Mouse (Mus musculus) midbrain, embryonic 13.5 days (tissue): Measurements from ENCODE around the gene Plau. TPM values are rescaled to one million over a fixed set of nuclear protein-coding genes. Genes with fewer than 3 reads are reported as not detected.

Experiments used
- ATAC-seq: fragments of 200-750 bp; cut with Nextera tagmentation; 2 replicates; pipeline ENCODE4 v1.8.0; 2017; ENCODE audit warnings: mild to moderate bottlenecking, moderate TSS enrichment, moderate library complexity
- H3K27ac ChIP-seq: fragments of 300-500 bp; sonication (generic); 2 replicates; pipeline ENCODE4 v1.5.1; 2015; ENCODE audit warnings: inconsistent platforms, mild to moderate bottlenecking, moderate library complexity
- H3K27me3 ChIP-seq: fragments of 300-500 bp; sonication (generic); 2 replicates; pipeline ENCODE4 v1.6.1; 2015; ENCODE audit warnings: mild to moderate bottlenecking, inconsistent platforms
- H3K36me3 ChIP-seq: fragments of 300-500 bp; sonication (generic); 2 replicates; pipeline ENCODE4 v1.6.1; 2015; ENCODE audit warnings: mild to moderate bottlenecking, inconsistent platforms
- H3K4me1 ChIP-seq: fragments of 300-500 bp; sonication (generic); replicated peaks from 2 replicates; pipeline ENCODE4 v1.6.1; 2015; ENCODE audit warnings: inconsistent platforms
- H3K4me2 ChIP-seq: fragments of 300-500 bp; sonication (generic); replicated peaks from 2 replicates; pipeline ENCODE4 v1.6.1; 2015; ENCODE audit warnings: moderate library complexity, mild to moderate bottlenecking, inconsistent platforms
- H3K4me3 ChIP-seq: fragments of 300-500 bp; sonication (generic); replicated peaks from 2 replicates; pipeline ENCODE4 v1.5.1; 2015; ENCODE audit warnings: mild to moderate bottlenecking, inconsistent platforms
- H3K9ac ChIP-seq: fragments of 300-500 bp; sonication (generic); replicated peaks from 2 replicates; pipeline ENCODE4 v1.6.1; 2015; ENCODE audit warnings: mild to moderate bottlenecking, inconsistent platforms
- H3K9me3 ChIP-seq: fragments of 300-500 bp; sonication (generic); 2 replicates; pipeline ENCODE4 v1.6.1; 2016; ENCODE audit warnings: mild to moderate bottlenecking, inconsistent platforms
- WGBS: fragments of 180-500 bp; shearing (Covaris S2); methylation state at CpG from one replicate; pipeline ENCODE4 v1.1.7; 2015; 5-methylcytosine and 5-hydroxymethylcytosine counted together
- polyA plus RNA-seq: library from polyadenylated mRNA; unstranded; fragments of >200 nt; fragmentation: Nextera tagmentation; extraction: Ambion mirVana; gene quantifications from 2 replicates; pipeline ENCODE4 v1.2.1, GENCODE M21; 2015

Gene Plau
- polyA plus RNA-seq, 1 experiment from 2014 or later: 0.34 TPM

GRCm38 (mm10) chr14:20834136-20834535, 2.3 kb upstream of the Plau start:
- H3K9me3 ChIP-seq: no peaks in the 10 kb centered on the region
- H3K4me1 ChIP-seq: peaks cover 6% of the 10 kb centered on the region
- H3K4me2 ChIP-seq: no peak overlapping the region
- no peak overlapping the region for H3K9ac ChIP-seq
- H3K27me3 ChIP-seq: peaks cover 15% of the 10 kb centered on the region
- H3K36me3 ChIP-seq: no peaks in the 10 kb centered on the region
- H3K4me3 ChIP-seq: no peak overlapping the region
- ATAC-seq: no peak
- H3K27ac ChIP-seq: no peak overlapping the region
- 75% methylated on average over 7 of the region's 7 CpGs for WGBS

GRCm38 (mm10) chr14:20836905-20837376, 481 bp downstream of the Plau start:
- peak overlapping the region; percentile 52 for H3K4me3 ChIP-seq
- ATAC-seq: no peak
- peaks cover 6% of the 10 kb centered on the region for H3K4me1 ChIP-seq
- H3K4me2 ChIP-seq: peak overlapping the region; percentile 96
- no peaks in the 10 kb centered on the region for H3K9me3 ChIP-seq
- H3K9ac ChIP-seq: peak overlapping the region; percentile 73
- H3K36me3 ChIP-seq: no peaks in the 10 kb centered on the region
- 8% methylated on average over 10 of the region's 10 CpGs for WGBS
- H3K27ac ChIP-seq: no peak overlapping the region
- peaks cover 15% of the 10 kb centered on the region for H3K27me3 ChIP-seq

- H3K27ac ChIP-seq: no peak overlapping the region
- ATAC-seq: no peak
- no peaks in the 10 kb centered on the region for H3K9me3 ChIP-seq
- H3K4me1 ChIP-seq: peaks cover 6% of the 10 kb centered on the region
- peak overlapping the region; percentile 96; the same call in 1 of the 2 replicates for H3K4me2 ChIP-seq
- peaks cover 15% of the 10 kb centered on the region for H3K27me3 ChIP-seq
- no peak overlapping the region for H3K9ac ChIP-seq
- H3K36me3 ChIP-seq: no peaks in the 10 kb centered on the region
- 74% methylated on average over 7 of the region's 7 CpGs for WGBS
- H3K4me3 ChIP-seq: no peak overlapping the region
Measured at GRCm38 (mm10) chr14:20837681-20838080, 1.2 kb downstream of the Plau start.

GRCm38 (mm10) chr14:20841526-20841925, 5.1 kb downstream of the Plau start:
- H3K4me3 ChIP-seq: no peak overlapping the region
- no peaks in the 10 kb centered on the region for H3K9me3 ChIP-seq
- WGBS: 86% methylated on average over 2 of the region's 2 CpGs
- no peaks in the 10 kb centered on the region for H3K36me3 ChIP-seq
- ATAC-seq: no peak
- peaks cover 6% of the 10 kb centered on the region for H3K27me3 ChIP-seq
- H3K4me2 ChIP-seq: no peak overlapping the region
- H3K27ac ChIP-seq: no peak overlapping the region
- peaks cover 6% of the 10 kb centered on the region for H3K4me1 ChIP-seq
- H3K9ac ChIP-seq: no peak overlapping the region

GRCm38 (mm10) chr14:20842629-20843028, 6.2 kb downstream of the Plau start:
- Histone ChIP-seq H3K9ac (no peak overlapping the region), H3K27me3 (peaks cover 3% of the 10 kb centered on the region), H3K4me3 (no peak overlapping the region), H3K9me3 (no peaks in the 10 kb centered on the region), H3K27ac (no peak overlapping the region), H3K36me3 (no peaks in the 10 kb centered on the region), H3K4me2 (no peak overlapping the region), H3K4me1 (no peaks in the 10 kb centered on the region)
- 75% methylated on average over 3 of the region's 3 CpGs for WGBS
- no peak for ATAC-seq

GRCm38 (mm10) chr14:20844126-20844525, 7.7 kb downstream of the Plau start:
- H3K9me3 ChIP-seq: no peaks in the 10 kb centered on the region
- H3K36me3 ChIP-seq: no peaks in the 10 kb centered on the region
- H3K4me1 ChIP-seq: no peaks in the 10 kb centered on the region
- H3K4me2 ChIP-seq: no peak overlapping the region
- H3K27ac ChIP-seq: no peak overlapping the region
- ATAC-seq: no peak
- H3K9ac ChIP-seq: no peak overlapping the region
- H3K4me3 ChIP-seq: no peak overlapping the region
- H3K27me3 ChIP-seq: no peaks in the 10 kb centered on the region
- 89% methylated on average over 6 of the region's 6 CpGs for WGBS

GRCm38 (mm10) chr14:20844671-20845576, 8.5 kb downstream of the Plau start:
- Histone ChIP-seq H3K4me1 (no peaks in the 10 kb centered on the region), H3K27ac (no peak overlapping the region), H3K27me3 (no peaks in the 10 kb centered on the region), H3K9me3 (no peaks in the 10 kb centered on the region), H3K9ac (no peak overlapping the region), H3K4me2 (no peak overlapping the region), H3K4me3 (no peak overlapping the region), H3K36me3 (no peaks in the 10 kb centered on the region)
- no peak for ATAC-seq
- WGBS: 87% methylated on average over 10 of the region's 10 CpGs

- ATAC-seq: no peak
- Histone ChIP-seq H3K9ac (no peak overlapping the region), H3K9me3 (no peaks in the 10 kb centered on the region), H3K4me2 (no peak overlapping the region), H3K4me1 (no peaks in the 10 kb centered on the region), H3K27ac (no peak overlapping the region), H3K27me3 (no peaks in the 10 kb centered on the region), H3K4me3 (no peak overlapping the region), H3K36me3 (no peaks in the 10 kb centered on the region)
- WGBS: 81% methylated on average over 9 of the region's 9 CpGs
Measured at GRCm38 (mm10) chr14:20845577-20846088, 9.2 kb downstream of the Plau start.

GRCm38 (mm10) chr14:20846214-20846613, 9.8 kb downstream of the Plau start:
- Histone ChIP-seq H3K4me1 (no peaks in the 10 kb centered on the region), H3K9ac (no peak overlapping the region), H3K36me3 (no peaks in the 10 kb centered on the region), H3K27me3 (no peaks in the 10 kb centered on the region), H3K4me2 (no peak overlapping the region), H3K4me3 (no peak overlapping the region), H3K27ac (no peak overlapping the region), H3K9me3 (no peaks in the 10 kb centered on the region)
- WGBS: 82% methylated on average over 7 of the region's 7 CpGs
- ATAC-seq: no peak

- Histone ChIP-seq H3K4me1 (no peaks in the 10 kb centered on the region), H3K9me3 (no peaks in the 10 kb centered on the region), H3K27ac (no peak overlapping the region), H3K4me3 (no peak overlapping the region), H3K36me3 (no peaks in the 10 kb centered on the region), H3K9ac (no peak overlapping the region), H3K4me2 (no peak overlapping the region), H3K27me3 (no peaks in the 10 kb centered on the region)
- 79% methylated on average over 3 of the region's 3 CpGs for WGBS
- ATAC-seq: no peak
Measured at GRCm38 (mm10) chr14:20847637-20848129, 11.2 kb downstream of the Plau start.

GRCm38 (mm10) chr14:20849753-20850152, 13.3 kb downstream of the Plau start:
- ATAC-seq: no peak
- 59% methylated on average over 4 of the region's 4 CpGs for WGBS
- no peaks in the 10 kb centered on the region for H3K27me3 ChIP-seq
- H3K36me3 ChIP-seq: no peaks in the 10 kb centered on the region
- H3K4me2 ChIP-seq: no peak overlapping the region
- H3K27ac ChIP-seq: no peak overlapping the region
- H3K9me3 ChIP-seq: no peaks in the 10 kb centered on the region
- no peak overlapping the region for H3K9ac ChIP-seq
- H3K4me1 ChIP-seq: no peaks in the 10 kb centered on the region
- no peak overlapping the region for H3K4me3 ChIP-seq

GRCm38 (mm10) chr14:20850498-20850897, 14.0 kb downstream of the Plau start:
- Histone ChIP-seq H3K36me3 (no peaks in the 10 kb centered on the region), H3K9ac (no peak overlapping the region), H3K4me3 (no peak overlapping the region), H3K27me3 (no peaks in the 10 kb centered on the region), H3K4me2 (no peak overlapping the region), H3K4me1 (no peaks in the 10 kb centered on the region), H3K9me3 (no peaks in the 10 kb centered on the region), H3K27ac (no peak overlapping the region)
- no peak for ATAC-seq
- 86% methylated on average over 2 of the region's 2 CpGs for WGBS
